Mouse (Mus musculus) neural tube, embryonic 13.5 days (tissue): Measurements from ENCODE around the gene Abcg1. TPM values are rescaled to one million over a fixed set of nuclear protein-coding genes. Genes with fewer than 3 reads are reported as not detected.

Source experiments
- ATAC-seq: fragments of 200-750 bp; cut with Nextera tagmentation; 2 replicates; pipeline ENCODE4 v1.8.0; 2017; ENCODE audit warnings: low read depth, mild to moderate bottlenecking, moderate TSS enrichment, moderate library complexity
- H3K27ac ChIP-seq: fragments of 300-500 bp; sonication (generic); replicated peaks from 2 replicates; pipeline ENCODE4 v1.5.1; 2015; ENCODE audit warnings: moderate library complexity, mild to moderate bottlenecking, inconsistent platforms
- H3K27me3 ChIP-seq: fragments of 300-500 bp; sonication (generic); 2 replicates; pipeline ENCODE4 v1.6.1; 2015; ENCODE audit warnings: mild to moderate bottlenecking, inconsistent platforms
- H3K36me3 ChIP-seq: fragments of 300-500 bp; sonication (generic); 2 replicates; pipeline ENCODE4 v1.6.1; 2015; ENCODE audit warnings: mild to moderate bottlenecking, inconsistent platforms
- H3K4me1 ChIP-seq: fragments of 300-500 bp; sonication (generic); replicated peaks from 2 replicates; pipeline ENCODE4 v1.6.1; 2015; ENCODE audit warnings: inconsistent platforms
- H3K4me2 ChIP-seq: fragments of 300-500 bp; sonication (generic); 2 replicates; pipeline ENCODE4 v1.6.1; 2015; ENCODE audit warnings: inconsistent platforms, mild to moderate bottlenecking, moderate library complexity
- H3K4me3 ChIP-seq: fragments of 300-500 bp; sonication (generic); 2 replicates; pipeline ENCODE4 v1.5.1; 2015; ENCODE audit warnings: mild to moderate bottlenecking, inconsistent platforms
- H3K9ac ChIP-seq: fragments of 300-500 bp; sonication (generic); 2 replicates; pipeline ENCODE4 v1.6.1; 2015; ENCODE audit warnings: moderate library complexity, mild to moderate bottlenecking, inconsistent platforms
- H3K9me3 ChIP-seq: fragments of 300-500 bp; sonication (generic); 2 replicates; pipeline ENCODE4 v1.6.1; 2016; ENCODE audit warnings: inconsistent platforms
- WGBS: fragments of 180-500 bp; shearing (Covaris S2); methylation state at CpG from one replicate; pipeline ENCODE4 v1.1.7; 2015; 5-methylcytosine and 5-hydroxymethylcytosine counted together
- polyA plus RNA-seq: library from polyadenylated mRNA; unstranded; fragments of >200 nt; fragmentation: Nextera tagmentation; extraction: Ambion mirVana; gene quantifications from 2 replicates; pipeline ENCODE4 v1.2.1, GENCODE M21; 2015

The Abcg1 gene
- polyA plus RNA-seq, 1 experiment from 2014 or later: 16.7 TPM

DNA sequence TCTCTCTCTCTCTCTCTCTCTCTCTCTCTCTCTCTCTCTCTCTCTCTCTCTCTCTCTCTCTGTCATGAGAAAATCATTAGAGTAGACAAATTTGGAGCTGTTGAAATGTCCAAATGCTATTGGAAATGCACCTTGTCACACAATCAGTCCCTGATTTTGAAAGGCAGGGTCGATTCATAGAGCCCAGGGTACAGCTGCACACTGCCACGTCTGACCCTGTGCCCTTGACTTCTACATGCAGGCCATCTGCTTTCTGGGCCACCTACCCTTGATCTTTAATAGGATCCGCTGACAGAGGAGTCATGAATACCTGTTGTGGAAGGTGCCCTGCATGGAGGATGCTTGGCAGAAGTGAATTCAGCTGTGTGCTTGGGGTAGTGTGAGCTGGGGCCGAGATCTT is 28.1 kb upstream of the Abcg1 start:
- no peaks in the 10 kb centered on the region for H3K27me3 ChIP-seq
- no peak overlapping the region for H3K9ac ChIP-seq
- no peak for ATAC-seq
- H3K4me2 ChIP-seq: no peak overlapping the region
- 89% methylated on average over 4 of the region's 4 CpGs for WGBS
- H3K4me1 ChIP-seq: peaks cover 12% of the 10 kb centered on the region
- peaks cover 11% of the 10 kb centered on the region for H3K9me3 ChIP-seq
- no peak overlapping the region for H3K27ac ChIP-seq
- no peak overlapping the region for H3K4me3 ChIP-seq
- H3K36me3 ChIP-seq: no peaks in the 10 kb centered on the region

DNA sequence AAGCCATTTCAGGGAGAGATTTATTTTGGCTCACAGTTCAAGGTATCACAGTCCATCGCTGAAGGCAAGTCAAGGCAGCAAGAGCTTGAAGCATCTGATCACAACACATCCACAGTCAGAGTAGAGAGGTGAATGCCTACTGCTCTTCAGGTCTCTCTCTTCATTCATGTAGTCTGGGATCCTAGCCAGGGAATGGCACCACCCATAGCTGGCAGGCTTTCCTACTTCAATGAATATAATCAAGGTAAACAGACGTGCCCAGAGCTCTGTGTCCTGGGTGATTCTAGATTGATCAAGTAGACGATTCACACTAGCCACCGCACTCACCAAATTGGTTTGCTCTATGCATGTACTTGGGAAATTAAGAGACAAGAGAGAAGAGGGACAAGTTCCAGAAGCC is 25.1 kb upstream of the Abcg1 start:
- no peaks in the 10 kb centered on the region for H3K27me3 ChIP-seq
- ATAC-seq: no peak
- WGBS: 92% methylated on average over 4 of the region's 4 CpGs

GRCm38 (mm10) chr17:31033251-31033650 is 24.2 kb upstream of the Abcg1 start:
- Histone ChIP-seq H3K4me2 (no peak overlapping the region), H3K36me3 (no peaks in the 10 kb centered on the region), H3K9ac (no peak overlapping the region), H3K4me3 (no peak overlapping the region), H3K4me1 (peaks cover 28% of the 10 kb centered on the region), H3K27ac (no peak overlapping the region), H3K9me3 (peaks cover 11% of the 10 kb centered on the region), H3K27me3 (no peaks in the 10 kb centered on the region)
- no peak for ATAC-seq
- 68% methylated on average over 2 of the region's 2 CpGs for WGBS

More for the DNA sequence above, 25.1 kb upstream of the Abcg1 start:
- no peaks in the 10 kb centered on the region for H3K36me3 ChIP-seq
- H3K9me3 ChIP-seq: peaks cover 11% of the 10 kb centered on the region
- no peak overlapping the region for H3K27ac ChIP-seq
- H3K4me3 ChIP-seq: no peak overlapping the region
- no peak overlapping the region for H3K9ac ChIP-seq
- no peak overlapping the region for H3K4me2 ChIP-seq
- peaks cover 28% of the 10 kb centered on the region for H3K4me1 ChIP-seq

GRCm38 (mm10) chr17:31034165-31034564 is 23.3 kb upstream of the Abcg1 start:
- peaks cover 28% of the 10 kb centered on the region for H3K4me1 ChIP-seq
- no peaks in the 10 kb centered on the region for H3K27me3 ChIP-seq
- no peak overlapping the region for H3K4me3 ChIP-seq
- no peak overlapping the region for H3K9ac ChIP-seq
- H3K4me2 ChIP-seq: no peak overlapping the region
- H3K9me3 ChIP-seq: peaks cover 11% of the 10 kb centered on the region
- 0 out of 2 replicates have a peak, but pooled peaks have one; percentile 40 for ATAC-seq
- peak overlapping the region; percentile 59; the same call in 1 of the 2 replicates for H3K27ac ChIP-seq
- H3K36me3 ChIP-seq: no peaks in the 10 kb centered on the region
- WGBS: 55% methylated on average over 5 of the region's 5 CpGs

GRCm38 (mm10) chr17:31034674-31035356 is 22.7 kb upstream of the Abcg1 start:
- no peak for ATAC-seq
- Histone ChIP-seq H3K4me2 (no peak overlapping the region), H3K27ac (no peak overlapping the region), H3K9ac (no peak overlapping the region), H3K36me3 (no peaks in the 10 kb centered on the region), H3K27me3 (no peaks in the 10 kb centered on the region), H3K4me3 (no peak overlapping the region), H3K4me1 (peaks cover 28% of the 10 kb centered on the region), H3K9me3 (peaks cover 11% of the 10 kb centered on the region)
- WGBS: 90% methylated on average over 9 of the region's 9 CpGs

DNA sequence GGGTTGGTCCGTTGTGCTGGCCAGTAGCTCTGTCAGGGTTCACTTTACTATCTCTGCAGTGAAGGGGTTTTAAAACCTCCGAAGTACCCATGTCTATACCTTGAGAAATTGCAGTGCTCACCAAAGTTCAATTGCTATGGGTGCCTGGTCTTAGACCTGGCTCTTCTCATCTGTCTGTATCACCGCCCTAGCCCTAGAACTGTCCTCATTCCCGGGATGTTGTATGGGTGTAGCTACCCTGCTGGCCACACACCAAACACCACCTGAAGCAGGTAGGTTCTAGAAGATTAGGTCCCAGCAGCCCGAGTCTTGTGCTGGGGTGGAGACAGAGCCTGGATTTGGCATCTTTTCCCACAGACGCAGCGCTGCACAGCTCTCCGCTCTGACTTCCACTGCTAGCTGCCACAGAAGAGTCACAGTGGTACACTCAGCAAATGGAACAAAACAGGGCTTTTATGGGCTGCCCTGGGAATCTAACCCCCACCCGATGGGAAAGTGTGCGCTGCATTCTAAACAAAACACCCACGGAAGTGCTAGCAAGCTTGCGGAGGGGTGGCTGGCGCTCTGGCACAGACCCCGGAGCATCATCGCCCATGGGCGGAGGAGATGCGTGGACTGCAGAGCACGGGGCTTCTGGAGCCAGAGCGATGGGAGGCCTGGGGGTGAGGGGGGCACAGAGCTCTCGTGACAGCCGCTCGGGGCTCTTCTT is 21.2 kb upstream of the Abcg1 start:
- WGBS: 60% methylated on average over 22 of the region's 22 CpGs

GRCm38 (mm10) chr17:31037331-31037730 is 20.1 kb upstream of the Abcg1 start:
- Histone ChIP-seq H3K9me3 (peaks cover 1% of the 10 kb centered on the region; the same call in 1 of the 2 replicates), H3K9ac (no peak overlapping the region), H3K4me3 (no peak overlapping the region), H3K27ac (no peak overlapping the region), H3K4me1 (peaks cover 28% of the 10 kb centered on the region), H3K4me2 (no peak overlapping the region), H3K27me3 (no peaks in the 10 kb centered on the region), H3K36me3 (no peaks in the 10 kb centered on the region)
- no peak for ATAC-seq
- WGBS: 79% methylated on average over 8 of the region's 8 CpGs

More for the DNA sequence above, 21.2 kb upstream of the Abcg1 start:
- Histone ChIP-seq H3K4me1 (peaks cover 28% of the 10 kb centered on the region), H3K9me3 (peaks cover 10% of the 10 kb centered on the region), H3K36me3 (no peaks in the 10 kb centered on the region), H3K4me2 (peak overlapping the region; percentile 20; the same call in 1 of the 2 replicates), H3K27me3 (no peaks in the 10 kb centered on the region), H3K4me3 (no peak overlapping the region), H3K9ac (no peak overlapping the region; the same call in 1 of the 2 replicates), H3K27ac (peak overlapping the region; percentile 42; the same call in 1 of the 2 replicates)
- peak; percentile 64 for ATAC-seq

- Histone ChIP-seq H3K36me3 (no peaks in the 10 kb centered on the region), H3K9ac (no peak overlapping the region), H3K4me3 (no peak overlapping the region), H3K4me2 (no peak overlapping the region), H3K4me1 (peaks cover 28% of the 10 kb centered on the region), H3K27me3 (no peaks in the 10 kb centered on the region), H3K9me3 (no peaks in the 10 kb centered on the region), H3K27ac (no peak overlapping the region)
- WGBS: 76% methylated on average over 4 of the region's 4 CpGs
- ATAC-seq: no peak
Measured at GRCm38 (mm10) chr17:31038381-31038780, 19.1 kb upstream of the Abcg1 start.

- peaks cover 16% of the 10 kb centered on the region; the same call in 1 of the 2 replicates for H3K4me1 ChIP-seq
- no peak for ATAC-seq
- WGBS: 69% methylated on average over 7 of the region's 7 CpGs
Measured at GRCm38 (mm10) chr17:31039626-31040025, 17.8 kb upstream of the Abcg1 start.

DNA sequence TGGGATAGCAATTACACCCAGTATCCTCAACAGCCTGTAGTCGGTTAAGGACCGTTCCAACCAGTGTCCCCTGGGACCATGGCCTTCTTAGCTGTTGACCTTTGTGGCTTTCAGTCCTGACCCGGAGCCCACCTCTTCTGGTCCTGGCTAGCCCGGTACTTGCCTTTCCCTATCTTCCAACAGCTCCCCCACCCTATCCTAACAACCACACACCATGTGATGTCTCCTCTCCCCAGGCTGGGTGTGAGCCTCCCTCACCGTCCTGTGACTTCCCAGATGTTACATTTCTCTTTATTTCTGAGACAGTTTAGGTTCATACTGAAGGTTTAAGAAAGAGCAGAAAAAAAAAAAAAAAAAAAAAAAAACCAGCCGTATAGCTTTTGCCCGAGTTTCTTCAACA is 17.1 kb upstream of the Abcg1 start:
- Histone ChIP-seq H3K9me3 (no peaks in the 10 kb centered on the region), H3K36me3 (no peaks in the 10 kb centered on the region), H3K27me3 (no peaks in the 10 kb centered on the region), H3K4me2 (no peak overlapping the region), H3K27ac (no peak overlapping the region), H3K9ac (no peak overlapping the region), H3K4me3 (no peak overlapping the region), H3K4me1 (peaks cover 14% of the 10 kb centered on the region; the same call in 1 of the 2 replicates)
- 78% methylated on average over 7 of the region's 7 CpGs for WGBS
- ATAC-seq: no peak

More at GRCm38 (mm10) chr17:31039626-31040025, 17.8 kb upstream of the Abcg1 start:
- Histone ChIP-seq H3K27ac (no peak overlapping the region), H3K27me3 (no peaks in the 10 kb centered on the region), H3K4me2 (no peak overlapping the region), H3K9me3 (no peaks in the 10 kb centered on the region), H3K4me3 (no peak overlapping the region), H3K36me3 (no peaks in the 10 kb centered on the region), H3K9ac (no peak overlapping the region)

- Histone ChIP-seq H3K4me3 (no peak overlapping the region), H3K4me1 (no peaks in the 10 kb centered on the region), H3K27ac (no peak overlapping the region), H3K4me2 (no peak overlapping the region), H3K36me3 (no peaks in the 10 kb centered on the region), H3K27me3 (no peaks in the 10 kb centered on the region), H3K9me3 (no peaks in the 10 kb centered on the region), H3K9ac (no peak overlapping the region)
- ATAC-seq: no peak
- 44% methylated on average over 2 of the region's 2 CpGs for WGBS
Measured at GRCm38 (mm10) chr17:31042751-31043150, 14.7 kb upstream of the Abcg1 start.
